Mouse (Mus musculus) E14TG2a.4 (cell line): Measurements from ENCODE around the gene Tsnaxip1.

Source experiments
- CTCF ChIP-seq: conservative IDR thresholded peaks from 2 replicates; pipeline ENCODE4 v1.5.1; 2014; ENCODE audit warnings: low read length
- NANOG ChIP-seq: IDR thresholded peaks from 2 replicates; pipeline ENCODE4 v1.6.1; 2014; ENCODE audit warnings: borderline replicate concordance, low read length, mixed read lengths
- POU5F1 ChIP-seq: IDR thresholded peaks from 2 replicates; pipeline ENCODE4 v1.6.1; 2014; ENCODE audit warnings: low read length, borderline replicate concordance

GRCm38 (mm10) chr8:105850014-105850413, 22.5 kb downstream of the Tsnaxip1 start:
- TF ChIP-seq CTCF: no peak
- TF ChIP-seq NANOG: no peak
- TF ChIP-seq POU5F1: no peak
